ENCODE assay signal across 31 mouse cellular contexts in the genomic region with DNA sequence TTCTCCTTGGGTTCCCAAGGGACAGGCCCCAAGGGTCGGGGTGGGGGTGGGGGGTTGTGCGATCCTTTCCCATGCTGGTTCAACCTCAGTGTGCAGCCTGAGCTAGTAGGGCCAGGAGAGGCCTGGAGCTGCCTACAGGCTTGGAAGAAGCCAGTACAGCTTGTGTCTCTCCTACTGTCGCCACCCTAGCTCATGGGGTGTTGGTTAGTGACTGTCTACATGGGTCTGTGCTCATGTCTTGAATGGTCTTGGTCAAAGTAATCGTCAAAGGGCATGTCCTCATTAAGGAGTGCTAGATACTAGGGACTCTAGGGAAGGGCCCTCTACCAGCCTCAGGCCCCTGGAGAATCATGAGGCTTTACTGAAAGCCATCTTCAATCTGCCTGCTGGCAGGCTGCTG. TPM values are rescaled to one million over a fixed set of nuclear protein-coding genes. Genes with fewer than 3 reads are reported as not detected.
DNase-seq lines count a peak whose midpoint lies in the region; ATAC-seq and TF ChIP-seq lines count a peak whose summit lies in the region.
"Had no signal": no experiment of that assay in that cellular context is flagged by ENCODE, and none has a peak within 500 bp of the region (broad histone marks: within the 10 kb centered on the region; RNA-seq: fewer than 3 reads in every experiment).

No protein-coding gene starts in this region.

- intact Hi-C loops in gastrocnemius, adult 2 months (cut with DNase I), result no loop called here

- H3K27me3 ChIP-seq in hindbrain, embryonic 10.5 days (ENCODE audit: insufficient read depth, poor library complexity, severe bottlenecking), result peaks cover 71% of the 10 kb centered on the region
- no peaks in the 10 kb centered on the region for H3K27me3 ChIP-seq in hindbrain, postnatal 0 days (ENCODE audit: insufficient read depth, low read length)
- 0 out of 2 replicates have a peak, but pooled peaks cover 3% of the 10 kb centered on the region for H3K27me3 ChIP-seq in embryonic facial prominence, embryonic 11.5 days (ENCODE audit: control insufficient read depth, insufficient read depth, low read length)
- no peaks in the 10 kb centered on the region for H3K27me3 ChIP-seq in forebrain, embryonic 16.5 days (replicated peaks; ENCODE audit: control insufficient read depth, insufficient read depth, low read length)
- no peaks in the 10 kb centered on the region for H3K27me3 ChIP-seq in midbrain, embryonic 14.5 days (ENCODE audit: control insufficient read depth, insufficient read depth, low read length)
- H3K27me3 ChIP-seq: Patski had no signal

- no peaks in the 10 kb centered on the region for H3K9me3 ChIP-seq in hindbrain, embryonic 10.5 days
- H3K9me3 ChIP-seq in hindbrain, postnatal 0 days (ENCODE audit: low read length), result no peaks in the 10 kb centered on the region
- no peaks in the 10 kb centered on the region for H3K9me3 ChIP-seq in embryonic facial prominence, embryonic 11.5 days (replicated peaks; ENCODE audit: control insufficient read depth, low read length)
- no peaks in the 10 kb centered on the region for H3K9me3 ChIP-seq in forebrain, embryonic 16.5 days (ENCODE audit: control insufficient read depth, low read length)
- H3K9me3 ChIP-seq in midbrain, embryonic 14.5 days (ENCODE audit: control insufficient read depth, low read length), result no peaks in the 10 kb centered on the region
- H3K9me3 ChIP-seq: limb, embryonic 13.5 days; liver, embryonic 13.5 days had no signal

- 79% methylated on average over 4 of the region's 4 CpGs for WGBS in hindbrain, embryonic 10.5 days
- WGBS in hindbrain, postnatal 0 days, result 78% methylated on average over 4 of the region's 4 CpGs
- 73% methylated on average over 4 of the region's 4 CpGs for WGBS in embryonic facial prominence, embryonic 11.5 days
- whole genome bisulfite sequencing in forebrain, embryonic 16.5 days, result 76% methylated on average over 4 of the region's 4 CpGs
- WGBS in midbrain, embryonic 14.5 days, result 71% methylated on average over 4 of the region's 4 CpGs

- no peak for ATAC-seq in hindbrain, postnatal 0 days
- ATAC-seq in embryonic facial prominence, embryonic 11.5 days (replicated peaks; ENCODE audit: insufficient number of reproducible peaks, low FRiP score, low TSS enrichment, low read depth), result peak; percentile 51; the same call in 1 of the 2 replicates
- ATAC-seq in forebrain, embryonic 16.5 days, result no peak
- ATAC-seq in midbrain, embryonic 14.5 days (ENCODE audit: low FRiP score, low TSS enrichment), result peak; percentile 57; the same call in 1 of the 2 replicates
- ATAC-seq in frontal cortex, adult (ENCODE audit: low TSS enrichment), result no peak
- ATAC-seq: CD4-positive, CD25-positive, alpha-beta regulatory T cell, adult 4 months; intestine, postnatal 0 days; Patski had no signal

- no peak for DNase-seq in hindbrain, embryonic 10.5 days (ENCODE audit: low spot score)
- DNase-seq in hindbrain, postnatal 0 days (ENCODE audit: low spot score), result no peak
- no peak for DNase-seq in embryonic facial prominence, embryonic 11.5 days (ENCODE audit: low spot score)
- DNase-seq in midbrain, embryonic 14.5 days, result no peak
- no peak for DNase-seq in gastrocnemius, adult 2 months
- no peak for DNase-seq in cerebellum, postnatal 14 days
- DNase-seq: adrenal gland, postnatal 10 days; cerebellum, adult 9-11 months; gastrocnemius, postnatal 14 days; liver, embryonic 13.5 days; lung, embryonic 14.5 days; lung, postnatal 36 days; right cerebral cortex, postnatal 25 days; thymus, postnatal 36 days had no signal

- peak overlapping the region; percentile 20; the same call in 1 of the 2 replicates for H3K4me3 ChIP-seq in hindbrain, embryonic 10.5 days
- H3K4me3 ChIP-seq in hindbrain, postnatal 0 days (ENCODE audit: low read length), result no peak overlapping the region
- H3K4me3 ChIP-seq in embryonic facial prominence, embryonic 11.5 days (ENCODE audit: low read depth, low read length), result no peak overlapping the region
- H3K4me3 ChIP-seq in forebrain, embryonic 16.5 days (replicated peaks; ENCODE audit: low read length), result no peak overlapping the region
- H3K4me3 ChIP-seq in midbrain, embryonic 14.5 days (replicated peaks; ENCODE audit: low read depth, low read length), result no peak overlapping the region
- H3K4me3 ChIP-seq in gastrocnemius, adult 2 months, result no peak overlapping the region
- H3K4me3 ChIP-seq: limb, embryonic 13.5 days; liver, embryonic 13.5 days had no signal

- peaks cover 63% of the 10 kb centered on the region for H3K4me1 ChIP-seq in hindbrain, embryonic 10.5 days (replicated peaks)
- H3K4me1 ChIP-seq in hindbrain, postnatal 0 days (ENCODE audit: insufficient read depth, low read length), result peaks cover 16% of the 10 kb centered on the region
- H3K4me1 ChIP-seq in embryonic facial prominence, embryonic 11.5 days (ENCODE audit: control insufficient read depth, insufficient read depth, low read length), result peaks cover 6% of the 10 kb centered on the region; the same call in 1 of the 2 replicates
- H3K4me1 ChIP-seq in forebrain, embryonic 16.5 days (replicated peaks; ENCODE audit: control insufficient read depth, insufficient read depth, low read length), result peaks cover 44% of the 10 kb centered on the region
- peaks cover 24% of the 10 kb centered on the region for H3K4me1 ChIP-seq in midbrain, embryonic 14.5 days (ENCODE audit: control insufficient read depth, insufficient read depth, low read length)
- H3K4me1 ChIP-seq: limb, embryonic 13.5 days; liver, embryonic 13.5 days had no signal

- no peak overlapping the region for H3K9ac ChIP-seq in hindbrain, postnatal 0 days (replicated peaks; ENCODE audit: low read length)
- no peak overlapping the region for H3K9ac ChIP-seq in embryonic facial prominence, embryonic 11.5 days (replicated peaks; ENCODE audit: low read length)
- no peak overlapping the region for H3K9ac ChIP-seq in forebrain, embryonic 16.5 days (replicated peaks; ENCODE audit: low read depth, low read length)
- H3K9ac ChIP-seq in midbrain, embryonic 14.5 days (replicated peaks; ENCODE audit: low read length), result no peak overlapping the region
- H3K9ac ChIP-seq: limb, embryonic 13.5 days; liver, embryonic 13.5 days; lung, embryonic 14.5 days had no signal

- peak overlapping the region; percentile 89 for H3K27ac ChIP-seq in hindbrain, embryonic 10.5 days
- no peak overlapping the region for H3K27ac ChIP-seq in hindbrain, postnatal 0 days
- H3K27ac ChIP-seq in embryonic facial prominence, embryonic 11.5 days (replicated peaks; ENCODE audit: low read depth, low read length), result no peak overlapping the region
- peak overlapping the region; percentile 66 for H3K27ac ChIP-seq in forebrain, embryonic 16.5 days (ENCODE audit: low read length)
- H3K27ac ChIP-seq in midbrain, embryonic 14.5 days (replicated peaks; ENCODE audit: low read depth, low read length), result peak overlapping the region; percentile 63
- H3K27ac ChIP-seq in gastrocnemius, adult 2 months, result no peak overlapping the region
- H3K27ac ChIP-seq: limb, embryonic 13.5 days; liver, embryonic 13.5 days had no signal

- no peak for TF ChIP-seq CTCF in hindbrain, postnatal 0 days (IDR thresholded peaks at IDR 0.05; ENCODE audit: low read depth)
- no peak for TF ChIP-seq CTCF in gastrocnemius, adult 2 months (IDR thresholded peaks at IDR 0.05)

- H3K36me3 ChIP-seq in hindbrain, embryonic 10.5 days, result no peaks in the 10 kb centered on the region
- H3K36me3 ChIP-seq in hindbrain, postnatal 0 days (ENCODE audit: insufficient read depth, low read length), result no peaks in the 10 kb centered on the region
- no peaks in the 10 kb centered on the region for H3K36me3 ChIP-seq in embryonic facial prominence, embryonic 11.5 days (replicated peaks; ENCODE audit: control insufficient read depth, insufficient read depth, low read depth, low read length)
- H3K36me3 ChIP-seq in forebrain, embryonic 16.5 days (ENCODE audit: control insufficient read depth, insufficient read depth), result no peaks in the 10 kb centered on the region
- H3K36me3 ChIP-seq in midbrain, embryonic 14.5 days (ENCODE audit: control insufficient read depth, insufficient read depth, low read length), result no peaks in the 10 kb centered on the region
- H3K36me3 ChIP-seq: limb, embryonic 13.5 days; liver, embryonic 13.5 days had no signal

- no peak overlapping the region for H3K4me2 ChIP-seq in hindbrain, postnatal 0 days (ENCODE audit: low read depth, low read length)
- H3K4me2 ChIP-seq in embryonic facial prominence, embryonic 11.5 days (ENCODE audit: low read depth, low read length), result no peak overlapping the region
- H3K4me2 ChIP-seq in forebrain, embryonic 16.5 days (ENCODE audit: low read length), result no peak overlapping the region
- H3K4me2 ChIP-seq in midbrain, embryonic 14.5 days (ENCODE audit: low read length), result no peak overlapping the region
- H3K4me2 ChIP-seq: limb, embryonic 13.5 days; liver, embryonic 13.5 days; lung, embryonic 14.5 days had no signal

RNA-seq across cellular contexts. Expression of a gene that starts 5.5 kb away (rescaled TPM):
- not detected in 2 replicates for polyA plus RNA-seq in hindbrain, embryonic 10.5 days (2016; fragmentation: Nextera tagmentation; extraction: Ambion mirVana)
- total RNA-seq in hindbrain, postnatal 0 days (2014; rRNA removed), result not detected in 2 replicates
- polyA plus RNA-seq in hindbrain, postnatal 0 days (2015; fragmentation: Nextera tagmentation; extraction: Ambion mirVana), result not detected in 2 replicates
- not detected in 2 replicates for polyA plus RNA-seq in embryonic facial prominence, embryonic 11.5 days (2014; fragmentation: Nextera tagmentation; extraction: Ambion mirVana)
- not detected in 2 replicates for polyA plus RNA-seq in forebrain, embryonic 16.5 days (2015; fragmentation: Nextera tagmentation; extraction: Ambion mirVana)
- not detected in 2 replicates for polyA plus RNA-seq in midbrain, embryonic 14.5 days (2014; fragmentation: Nextera tagmentation; extraction: Ambion mirVana)
- total RNA-seq in gastrocnemius, adult 2 months (2021), result not detected
- total RNA-seq: adrenal gland, postnatal 10 days; ES-E14; gastrocnemius, postnatal 14 days; heart, adult 8-10 months; hematopoietic stem cell, adult 5-6 weeks; layer of hippocampus, adult 18-20 months; layer of hippocampus, postnatal 25 days; left cerebral cortex, postnatal 14 days; megakaryocyte-erythroid progenitor cell, adult 5-6 weeks had no signal
- polyA plus RNA-seq: CD4-positive, CD25-positive, alpha-beta regulatory T cell, adult 4 months; heart, embryonic 16.5 days; intestine, postnatal 0 days; kidney, embryonic 16.5 days; limb, embryonic 13.5 days; liver, embryonic 13.5 days; lung, embryonic 14.5 days; Patski; spleen, adult 2 months; stomach, embryonic 14.5 days had no signal

Comparison
In these comparisons a context has a peak if more than half of its experiments do, and no peak if none do; other contexts are left out.
1. H3K27ac ChIP-seq: peak in hindbrain, embryonic 10.5 days (single experiment), forebrain, embryonic 16.5 days (single experiment) and midbrain, embryonic 14.5 days (single experiment); none in hindbrain, postnatal 0 days (single experiment), embryonic facial prominence, embryonic 11.5 days (single experiment) and gastrocnemius, adult 2 months (single experiment).
2. ATAC-seq: peak in embryonic facial prominence, embryonic 11.5 days (single experiment) and midbrain, embryonic 14.5 days (single experiment); none in hindbrain, postnatal 0 days (single experiment), forebrain, embryonic 16.5 days (single experiment) and frontal cortex, adult (single experiment).